Mouse (Mus musculus) hindbrain, embryonic 10.5 days (tissue): Measurements from ENCODE around the gene Fblim1. TPM values are rescaled to one million over a fixed set of nuclear protein-coding genes. Genes with fewer than 3 reads are reported as not detected.
A peak's percentile ranks its signal among the peaks of the same experiment; 100 is the strongest.

ENCODE experiments used
- DNase-seq: peaks from one replicate; pipeline ENCODE4 v3.0.0-alpha.2; 2017; ENCODE audit warnings: low spot score
- H3K27ac ChIP-seq: fragments of 300-500 bp; sonication (generic); 2 replicates; pipeline ENCODE4 v1.5.1; 2016; ENCODE audit warnings: mild to moderate bottlenecking, moderate library complexity
- H3K27me3 ChIP-seq: fragments of 300-500 bp; sonication (generic); 2 replicates; pipeline ENCODE4 v1.6.1; 2016; ENCODE audit warnings: mild to moderate bottlenecking; ENCODE audit not compliant: poor library complexity, insufficient read depth, severe bottlenecking
- H3K36me3 ChIP-seq: fragments of 300-500 bp; sonication (generic); 2 replicates; pipeline ENCODE4 v1.6.1; 2016; ENCODE audit warnings: mild to moderate bottlenecking, moderate library complexity
- H3K4me1 ChIP-seq: fragments of 300-500 bp; sonication (generic); replicated peaks from 2 replicates; pipeline ENCODE4 v1.6.1; 2016; ENCODE audit warnings: mild to moderate bottlenecking
- H3K4me3 ChIP-seq: fragments of 300-500 bp; sonication (generic); 2 replicates; pipeline ENCODE4 v1.5.1; 2016; ENCODE audit warnings: mild to moderate bottlenecking, moderate library complexity
- H3K9me3 ChIP-seq: fragments of 300-500 bp; sonication (generic); 2 replicates; pipeline ENCODE4 v1.6.1; 2016; ENCODE audit warnings: mild to moderate bottlenecking, moderate library complexity
- WGBS: fragments of 180-500 bp; shearing (Covaris S2); methylation state at CpG from one replicate; pipeline ENCODE4 v1.1.7; 2016; 5-methylcytosine and 5-hydroxymethylcytosine counted together
- polyA plus RNA-seq: library from polyadenylated mRNA; unstranded; fragments of >200 nt; fragmentation: Nextera tagmentation; extraction: Ambion mirVana; gene quantifications from 2 replicates; pipeline ENCODE4 v1.2.1, GENCODE M21; 2016

Gene Fblim1
- polyA plus RNA-seq, 1 experiment from 2014 or later = 33.7 TPM

DNA sequence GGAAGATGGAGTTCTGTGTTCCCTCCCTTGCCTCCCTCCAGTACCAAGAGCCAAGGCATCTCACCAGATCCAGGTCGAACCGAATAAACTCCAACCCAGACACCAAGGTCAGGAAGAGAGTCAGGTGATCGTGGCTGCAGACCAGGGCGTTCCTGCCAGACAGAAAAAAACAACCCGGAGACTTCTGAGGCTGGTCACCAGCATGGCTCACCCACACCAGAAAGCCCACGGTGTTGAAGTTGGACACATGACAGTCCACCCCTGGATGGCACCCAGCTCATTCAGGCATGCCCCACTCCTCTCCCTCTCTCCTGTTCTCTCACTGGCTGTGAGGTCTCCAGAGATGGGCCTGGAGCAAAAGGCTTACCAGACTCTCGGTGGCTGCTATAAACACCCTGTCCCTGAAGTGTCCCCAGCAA, 35.5 kb upstream of the Fblim1 start:
- Histone ChIP-seq H3K4me3 (no peak overlapping the region), H3K4me1 (peaks cover 9% of the 10 kb centered on the region; the same call in 1 of the 2 replicates), H3K36me3 (peaks cover 62% of the 10 kb centered on the region), H3K27ac (no peak overlapping the region), H3K9me3 (no peaks in the 10 kb centered on the region), H3K27me3 (no peaks in the 10 kb centered on the region)
- 95% methylated on average over 7 of the region's 7 CpGs for WGBS
- no peak for DNase-seq

DNA sequence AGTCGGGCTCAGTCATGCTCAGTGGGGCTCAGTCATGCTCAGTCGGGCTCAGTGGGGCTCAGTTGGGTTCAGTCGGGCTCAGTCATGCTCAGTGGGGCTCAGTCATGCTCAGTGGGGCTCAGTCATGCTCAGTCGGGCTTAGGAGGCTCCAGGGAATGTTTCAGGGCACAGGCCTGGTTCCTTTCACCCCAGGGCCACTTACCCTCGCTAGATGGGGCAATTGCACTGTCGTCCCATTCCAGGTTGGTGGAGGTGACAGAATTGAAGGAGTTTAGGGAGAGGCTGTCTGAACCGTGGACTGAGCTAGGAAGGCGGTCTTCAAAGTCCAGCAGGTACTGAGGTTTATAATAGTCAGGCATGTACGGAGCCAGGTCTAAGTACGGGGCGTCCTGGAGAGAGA, 33.6 kb upstream of the Fblim1 start:
- Histone ChIP-seq H3K9me3 (no peaks in the 10 kb centered on the region), H3K27ac (no peak overlapping the region), H3K4me1 (peaks cover 19% of the 10 kb centered on the region), H3K27me3 (no peaks in the 10 kb centered on the region), H3K36me3 (peaks cover 66% of the 10 kb centered on the region), H3K4me3 (no peak overlapping the region)
- no peak for DNase-seq
- WGBS = 69% methylated on average over 11 of the region's 11 CpGs

DNA sequence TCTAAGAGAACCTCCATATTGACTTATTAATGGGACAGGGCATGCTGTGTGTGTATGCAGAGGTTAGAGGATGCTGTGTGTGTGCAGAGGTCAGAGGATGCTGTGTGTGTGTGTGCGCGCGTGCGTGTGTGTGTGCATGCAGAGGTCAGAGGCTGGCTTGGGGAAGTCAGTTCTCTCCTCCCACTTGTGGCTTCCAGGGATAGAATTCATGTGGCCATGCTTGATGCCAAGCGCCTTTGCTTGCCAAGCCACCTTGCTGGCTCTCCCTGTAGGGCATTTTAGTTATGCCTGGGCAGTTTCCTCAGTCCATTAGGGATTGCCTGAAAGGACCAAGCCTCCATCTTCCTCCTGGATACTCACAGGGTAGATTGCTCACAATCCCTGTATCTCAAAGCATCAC, 30.8 kb upstream of the Fblim1 start:
- Histone ChIP-seq H3K27ac (no peak overlapping the region), H3K9me3 (no peaks in the 10 kb centered on the region), H3K36me3 (peaks cover 83% of the 10 kb centered on the region), H3K4me1 (peaks cover 19% of the 10 kb centered on the region), H3K27me3 (no peaks in the 10 kb centered on the region), H3K4me3 (no peak overlapping the region)
- WGBS = 91% methylated on average over 5 of the region's 5 CpGs
- no peak for DNase-seq

DNA sequence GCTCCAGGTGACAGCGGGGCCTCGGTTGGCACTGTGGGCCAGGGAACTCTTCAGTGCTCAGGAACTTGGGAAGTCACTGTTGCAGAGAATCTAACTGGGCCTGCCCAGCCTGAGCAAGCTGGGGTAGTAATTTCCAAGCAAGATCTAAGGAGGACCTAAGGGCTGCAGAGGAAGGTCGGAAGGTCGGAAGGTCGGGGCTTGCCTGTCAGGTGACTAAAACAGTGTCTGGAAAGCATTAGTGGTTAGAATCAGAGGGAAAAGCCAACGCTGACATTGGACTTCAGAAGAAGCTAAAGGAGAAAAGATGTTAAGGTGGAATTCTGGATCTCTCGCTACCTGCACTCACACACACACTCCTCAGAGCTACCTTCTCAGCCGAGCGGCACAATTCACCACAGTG, 30.1 kb upstream of the Fblim1 start:
- Histone ChIP-seq H3K27ac (no peak overlapping the region), H3K36me3 (peaks cover 83% of the 10 kb centered on the region), H3K4me3 (no peak overlapping the region), H3K27me3 (no peaks in the 10 kb centered on the region), H3K4me1 (peaks cover 19% of the 10 kb centered on the region), H3K9me3 (0 out of 2 replicates have a peak, but pooled peaks cover 2% of the 10 kb centered on the region)
- whole genome bisulfite sequencing = 74% methylated on average over 9 of the region's 9 CpGs
- no peak for DNase-seq

DNA sequence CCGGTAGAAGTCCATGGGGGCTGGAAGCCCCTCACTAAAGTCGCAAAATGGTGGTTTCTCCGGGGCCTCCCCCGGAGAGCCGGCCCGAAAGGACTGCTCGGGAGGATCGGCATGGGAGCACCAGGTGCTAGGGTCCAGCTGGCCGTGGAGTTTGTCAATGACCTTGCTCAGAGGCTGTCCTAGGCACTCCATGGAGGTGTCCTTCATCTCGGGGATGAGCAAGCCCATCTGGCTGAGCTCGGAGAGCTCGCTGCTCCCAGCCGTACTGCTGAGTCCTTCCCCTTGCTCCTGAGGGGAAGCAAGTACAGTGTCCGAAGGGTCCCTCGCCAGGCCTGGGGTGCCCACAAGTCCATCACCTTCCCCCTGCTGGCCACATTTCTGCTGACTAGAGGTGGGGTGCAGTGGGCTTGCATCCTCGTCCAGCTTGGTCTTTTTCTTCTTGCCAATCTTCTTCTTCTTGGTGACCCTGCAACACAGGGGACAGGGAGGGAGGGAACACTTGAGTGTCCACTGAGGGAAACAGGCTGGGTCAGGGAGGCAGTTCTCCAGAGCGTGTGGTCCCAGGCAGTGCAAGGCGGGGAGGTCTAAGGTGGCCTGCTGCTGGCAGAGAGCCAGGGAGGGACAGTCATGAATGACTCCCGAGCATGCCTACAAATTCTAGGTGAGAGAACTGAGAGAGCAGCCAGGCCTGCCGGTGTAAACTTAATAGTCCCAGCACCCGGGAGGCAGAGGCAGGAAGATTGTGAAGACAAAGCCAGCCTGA, 26.4 kb upstream of the Fblim1 start:
- H3K27me3 ChIP-seq = no peaks in the 10 kb centered on the region
- no peak overlapping the region for H3K27ac ChIP-seq
- H3K9me3 ChIP-seq = 0 out of 2 replicates have a peak, but pooled peaks cover 2% of the 10 kb centered on the region
- peaks cover 86% of the 10 kb centered on the region for H3K36me3 ChIP-seq
- H3K4me3 ChIP-seq = no peak overlapping the region
- 95% methylated on average over 21 of the region's 21 CpGs for WGBS
- H3K4me1 ChIP-seq = peaks cover 14% of the 10 kb centered on the region
- no peak for DNase-seq

DNA sequence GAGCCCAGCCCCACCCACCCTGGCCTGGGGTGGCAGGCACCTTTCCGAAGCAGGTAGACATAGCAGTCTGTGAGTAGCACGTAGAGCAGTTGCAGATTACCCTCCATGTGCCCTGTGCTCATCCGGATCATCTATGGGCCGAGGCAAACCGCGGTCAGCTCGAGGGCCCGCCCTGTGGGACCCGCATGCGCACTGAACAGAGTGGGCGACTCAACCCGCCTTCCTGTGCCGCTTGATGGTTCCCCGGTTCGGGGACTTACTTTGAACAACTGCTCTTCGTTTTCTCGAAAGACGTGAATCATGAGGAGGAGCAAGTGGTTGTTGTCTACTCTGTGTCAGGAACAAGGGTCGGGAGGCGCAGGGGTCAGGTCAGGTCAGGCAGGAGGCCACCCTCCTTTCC, 25.4 kb upstream of the Fblim1 start:
- H3K36me3 ChIP-seq = peaks cover 86% of the 10 kb centered on the region
- H3K27ac ChIP-seq = no peak overlapping the region
- H3K4me1 ChIP-seq = peaks cover 11% of the 10 kb centered on the region
- H3K27me3 ChIP-seq = no peaks in the 10 kb centered on the region
- 0 out of 2 replicates have a peak, but pooled peaks cover 2% of the 10 kb centered on the region for H3K9me3 ChIP-seq
- H3K4me3 ChIP-seq = no peak overlapping the region
- WGBS = 94% methylated on average over 20 of the region's 20 CpGs
- no peak for DNase-seq

DNA sequence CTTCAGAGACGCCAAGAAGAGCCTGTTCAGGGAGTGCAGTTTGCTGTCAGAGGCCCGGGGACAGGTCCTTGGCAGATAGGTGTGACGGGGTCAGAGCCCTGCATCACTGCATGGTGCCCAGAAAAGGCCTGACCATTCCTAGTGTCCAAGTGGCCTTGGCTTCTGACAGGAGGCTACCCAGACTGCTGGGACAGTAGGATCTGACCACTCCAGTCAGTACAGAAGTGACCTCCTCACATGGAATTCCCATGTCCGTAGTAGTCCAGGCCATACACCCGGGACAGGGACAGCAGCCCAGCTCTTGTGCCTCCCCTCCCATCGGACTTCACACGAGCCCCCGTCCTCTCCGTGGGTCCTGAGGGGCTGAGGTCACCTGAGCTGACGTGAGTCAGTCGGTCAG, 24.1 kb upstream of the Fblim1 start:
- 93% methylated on average over 11 of the region's 11 CpGs for whole genome bisulfite sequencing
- Histone ChIP-seq H3K27me3 (no peaks in the 10 kb centered on the region), H3K36me3 (peaks cover 98% of the 10 kb centered on the region)

DNA sequence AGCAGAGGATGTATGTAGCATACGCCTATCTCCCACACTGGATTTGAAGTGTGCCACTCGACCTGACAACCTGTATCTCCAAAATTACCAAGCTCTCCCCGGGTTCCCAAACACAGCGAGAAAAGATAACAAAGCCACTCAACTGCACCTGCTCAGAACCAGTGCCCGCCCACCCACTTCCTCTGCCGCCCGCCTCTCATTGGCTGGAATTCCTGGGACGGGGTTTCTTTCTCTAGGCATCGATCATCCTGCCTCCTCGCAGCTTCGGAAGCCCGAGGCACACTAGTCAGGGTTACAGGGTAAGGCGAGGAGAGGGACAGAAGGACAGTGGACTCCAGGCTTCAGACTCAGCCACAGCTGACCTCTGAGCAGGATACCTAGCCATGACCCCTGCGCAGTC, 22.8 kb upstream of the Fblim1 start:
- WGBS = 84% methylated on average over 14 of the region's 14 CpGs
- Histone ChIP-seq H3K36me3 (peaks cover 88% of the 10 kb centered on the region), H3K27ac (0 out of 2 replicates have a peak overlapping the region, but pooled peaks have one; percentile 40), H3K27me3 (no peaks in the 10 kb centered on the region), H3K9me3 (0 out of 2 replicates have a peak, but pooled peaks cover 2% of the 10 kb centered on the region), H3K4me3 (no peak overlapping the region), H3K4me1 (peaks cover 10% of the 10 kb centered on the region)
- no peak for DNase-seq

More for the DNA sequence above, 24.1 kb upstream of the Fblim1 start:
- Histone ChIP-seq H3K4me3 (no peak overlapping the region), H3K27ac (no peak overlapping the region), H3K4me1 (peaks cover 14% of the 10 kb centered on the region; the same call in 1 of the 2 replicates), H3K9me3 (0 out of 2 replicates have a peak, but pooled peaks cover 2% of the 10 kb centered on the region)
- no peak for DNase-seq

DNA sequence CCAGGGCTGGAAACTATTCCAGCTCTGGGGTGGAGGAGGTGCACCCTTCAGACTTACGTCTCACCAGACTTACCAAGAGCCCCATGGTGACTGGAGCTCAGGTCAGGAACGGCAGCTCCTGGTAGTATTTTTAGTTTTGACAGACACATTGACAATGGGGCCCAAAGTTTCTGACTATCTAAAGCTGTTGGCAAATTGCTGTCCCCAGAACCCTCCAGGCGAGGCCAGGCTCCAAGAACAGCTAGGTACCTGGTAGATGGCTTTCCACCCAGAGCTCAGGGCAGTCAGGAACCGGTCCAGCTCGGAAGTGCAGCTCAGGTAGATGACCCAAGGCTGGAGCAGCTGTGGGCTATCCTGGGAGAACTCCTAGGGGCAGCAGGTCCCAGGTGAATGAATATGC, 21.6 kb upstream of the Fblim1 start:
- Histone ChIP-seq H3K4me3 (no peak overlapping the region), H3K27ac (no peak overlapping the region), H3K9me3 (0 out of 2 replicates have a peak, but pooled peaks cover 2% of the 10 kb centered on the region), H3K36me3 (peaks cover 77% of the 10 kb centered on the region), H3K4me1 (peaks cover 17% of the 10 kb centered on the region), H3K27me3 (no peaks in the 10 kb centered on the region)
- WGBS = 89% methylated on average over 5 of the region's 5 CpGs
- DNase-seq = no peak

DNA sequence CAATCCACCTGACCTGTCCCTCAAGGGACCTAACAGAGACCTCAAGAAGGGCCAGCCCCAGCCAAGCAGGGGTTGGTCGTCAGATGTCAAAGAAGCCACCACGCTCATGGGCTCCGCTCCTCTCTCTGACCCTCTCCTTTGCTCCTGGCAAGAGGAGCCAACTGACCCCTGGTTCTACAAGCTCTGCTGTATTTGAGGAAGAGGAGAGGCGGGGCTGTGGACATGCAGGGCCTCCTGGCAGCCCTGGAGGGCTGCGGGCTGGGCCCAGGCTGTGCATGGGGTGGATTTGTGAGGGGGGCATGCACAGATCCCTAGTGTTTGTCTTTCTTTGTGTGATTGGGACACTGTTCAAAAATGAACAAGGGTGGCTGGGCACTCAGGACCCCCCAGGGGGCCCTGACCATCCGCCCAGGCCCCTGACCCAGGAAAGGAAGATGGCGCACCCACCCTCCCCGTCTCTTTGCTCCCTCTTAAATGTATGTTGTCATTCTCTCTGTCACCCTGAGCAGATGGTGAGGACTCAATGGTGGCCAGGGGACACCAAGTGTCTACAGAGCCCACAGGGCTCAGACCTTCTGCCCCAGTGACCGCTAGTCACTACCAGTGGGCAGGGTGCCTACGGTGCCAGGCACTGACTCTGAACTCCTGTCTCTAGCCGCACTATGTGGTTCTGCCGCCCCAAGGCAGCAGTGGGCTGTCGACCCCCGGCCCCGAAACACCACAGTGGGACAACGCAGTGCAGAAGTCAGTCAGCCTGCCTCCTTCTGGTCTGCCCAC, 20.1 kb upstream of the Fblim1 start:
- no peaks in the 10 kb centered on the region for H3K9me3 ChIP-seq
- H3K27ac ChIP-seq = peak overlapping the region; percentile 42; the same call in 1 of the 2 replicates
- WGBS = 88% methylated on average over 16 of the region's 16 CpGs
- H3K4me1 ChIP-seq = peaks cover 17% of the 10 kb centered on the region
- H3K4me3 ChIP-seq = no peak overlapping the region
- peaks cover 61% of the 10 kb centered on the region for H3K36me3 ChIP-seq
- H3K27me3 ChIP-seq = no peaks in the 10 kb centered on the region
- no peak for DNase-seq

DNA sequence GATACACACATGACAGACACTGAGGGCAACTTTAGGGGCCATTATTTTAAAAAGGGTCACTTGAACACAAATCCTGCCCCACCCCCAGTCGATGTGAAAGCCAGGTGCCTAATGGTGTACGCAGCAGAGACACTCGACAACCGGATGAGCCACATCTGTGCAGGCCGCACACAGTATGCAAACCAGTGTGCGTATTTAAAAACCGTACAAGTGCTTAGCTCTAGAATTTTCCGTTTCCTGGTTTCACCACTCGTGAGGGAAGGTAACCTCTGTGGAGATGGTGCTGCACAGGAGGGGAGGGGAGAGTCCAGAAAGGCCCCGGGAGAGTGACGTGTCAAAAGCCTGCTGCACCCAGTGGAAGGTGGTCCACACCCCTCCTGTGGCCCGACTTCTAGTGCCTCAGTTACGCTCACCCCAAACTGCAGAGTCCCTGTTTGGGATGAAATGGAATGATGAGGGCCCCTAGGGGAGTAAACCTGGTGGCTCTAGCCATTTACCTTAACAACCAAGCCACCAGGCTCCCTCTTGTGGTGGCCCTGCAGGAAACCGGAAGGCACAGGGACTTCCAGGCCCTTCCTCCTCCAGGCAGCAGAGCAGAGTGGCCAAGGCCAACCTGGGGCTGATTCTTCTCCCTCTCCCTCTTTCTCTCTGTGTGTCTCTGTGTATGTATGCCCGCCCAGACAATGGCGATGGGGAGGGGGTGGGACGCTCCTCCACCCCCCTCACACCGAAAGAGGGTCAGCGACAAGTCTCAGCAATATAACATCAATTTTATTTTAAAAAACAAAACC, 19.3 kb upstream of the Fblim1 start:
- DNase-seq = peak; percentile 35
- peaks cover 53% of the 10 kb centered on the region for H3K36me3 ChIP-seq

DNA sequence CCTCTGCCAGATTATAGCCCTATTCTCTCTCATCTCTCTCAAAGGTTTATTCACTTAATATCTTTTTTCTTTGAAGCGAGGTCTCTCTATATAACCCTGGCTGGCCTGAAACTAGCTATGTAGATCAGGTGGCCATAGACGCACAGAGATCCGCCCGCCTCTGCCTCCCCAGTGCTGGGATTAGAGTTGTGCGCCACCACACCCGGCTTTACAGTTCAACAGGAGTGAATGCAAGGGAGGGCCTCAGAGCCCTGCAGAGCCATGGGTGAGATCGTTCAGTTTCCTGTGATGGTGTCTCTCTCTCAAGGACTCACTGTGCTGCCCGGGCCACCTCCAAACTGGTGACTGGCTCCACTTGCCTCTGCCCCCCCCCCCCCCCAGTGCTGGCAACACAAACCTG, 18.2 kb upstream of the Fblim1 start:
- Histone ChIP-seq H3K4me1 (peaks cover 17% of the 10 kb centered on the region), H3K27me3 (0 out of 2 replicates have a peak, but pooled peaks cover 2% of the 10 kb centered on the region), H3K4me3 (no peak overlapping the region), H3K27ac (no peak overlapping the region), H3K9me3 (no peaks in the 10 kb centered on the region), H3K36me3 (peaks cover 43% of the 10 kb centered on the region)
- WGBS = 91% methylated on average over 8 of the region's 8 CpGs
- DNase-seq = no peak

More for the DNA sequence above, 19.3 kb upstream of the Fblim1 start:
- no peaks in the 10 kb centered on the region for H3K9me3 ChIP-seq
- peaks cover 17% of the 10 kb centered on the region for H3K4me1 ChIP-seq
- H3K4me3 ChIP-seq = no peak overlapping the region
- 78% methylated on average over 19 of the region's 19 CpGs for WGBS
- H3K27ac ChIP-seq = no peak overlapping the region
- 0 out of 2 replicates have a peak, but pooled peaks cover 1% of the 10 kb centered on the region for H3K27me3 ChIP-seq
